Mouse (Mus musculus): ENCODE measurements around the gene Peli1. TPM values are rescaled to one million over a fixed set of nuclear protein-coding genes. Genes with fewer than 3 reads are reported as not detected.
"Not testable (repeated sequence)": the region's sequence is repeated elsewhere in the genome, so short reads cannot be mapped to it uniquely, and the experiment has no call there.

The Peli1 gene
- polyA plus RNA-seq, 1 experiment from 2014 or later = 24.6 TPM

DNA sequence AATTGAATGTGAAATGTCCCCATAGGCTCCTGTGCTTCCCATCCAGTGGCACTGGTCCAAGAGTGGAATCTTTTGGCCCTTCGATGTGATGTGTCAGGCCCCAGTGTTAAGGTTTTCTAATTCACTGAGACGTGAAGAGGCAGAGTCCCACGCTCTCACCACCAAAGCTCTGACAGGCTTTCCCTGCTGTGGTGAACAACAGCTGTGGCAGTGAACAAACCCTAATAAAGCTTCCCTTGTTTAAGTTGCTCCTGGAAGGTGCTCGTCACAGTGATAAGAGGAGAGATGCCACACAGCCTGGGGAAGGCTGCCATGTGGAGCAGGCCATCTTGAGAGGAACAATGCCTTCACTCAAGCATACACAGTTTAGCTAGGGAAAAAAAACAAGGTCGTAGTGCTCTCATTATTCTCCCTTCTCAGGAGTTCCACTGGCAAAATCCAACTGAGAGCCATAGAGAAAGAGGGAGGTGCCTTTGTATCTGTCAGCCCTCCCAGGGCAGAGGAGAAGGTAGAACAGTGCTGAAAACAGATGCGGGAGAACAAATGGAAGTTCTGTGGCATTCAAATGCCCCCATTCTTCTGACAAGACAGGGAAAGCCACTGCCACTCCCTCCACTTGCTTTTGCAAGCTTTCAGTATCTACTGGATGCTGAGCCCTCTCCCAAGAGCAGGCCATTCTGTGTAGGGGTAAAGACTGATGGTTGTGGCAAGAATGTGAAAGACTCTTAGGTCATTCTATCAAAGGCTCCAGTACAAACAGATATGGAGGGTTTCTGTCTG is 77.9 kb downstream of the Peli1 start:
- Histone ChIP-seq H3K4me1 (ENCODE audit: control insufficient read depth, insufficient read depth, low read length) (0 out of 2 replicates have a peak, but pooled peaks cover 4% of the 10 kb centered on the region), H3K36me3 (ENCODE audit: control insufficient read depth, insufficient read depth) (no peaks in the 10 kb centered on the region), H3K27me3 (ENCODE audit: control insufficient read depth, insufficient read depth, low read length) (no peaks in the 10 kb centered on the region), H3K4me3 (ENCODE audit: low read length) (no peak overlapping the region), H3K9ac (ENCODE audit: low read length) (no peak overlapping the region), H3K27ac (ENCODE audit: low read length) (no peak overlapping the region), H3K9me3 (replicated peaks; ENCODE audit: control insufficient read depth, low read length) (peaks cover 13% of the 10 kb centered on the region), H3K4me2 (ENCODE audit: low read depth, low read length) (no peak overlapping the region)
- 59% methylated on average over 6 of the region's 6 CpGs for WGBS
- ATAC-seq (replicated peaks; ENCODE audit: extremely low read depth, insufficient read depth, low FRiP score) = no peak

DNA sequence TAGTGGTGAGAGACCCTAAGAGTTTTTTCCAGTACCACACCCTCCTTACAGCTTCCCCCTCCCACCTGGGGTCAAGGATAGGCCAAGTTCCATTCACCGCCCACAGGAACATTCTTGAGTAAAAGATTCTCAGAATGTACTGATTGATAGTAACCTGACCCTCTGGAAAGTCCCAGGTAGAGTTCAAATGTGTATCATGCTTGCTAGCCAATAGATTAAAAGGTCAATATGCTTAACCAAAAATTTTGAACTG is 78.4 kb downstream of the Peli1 start:
- not testable (repeated sequence) for ATAC-seq (replicated peaks; ENCODE audit: extremely low read depth, insufficient read depth, low FRiP score); H3K4me1 ChIP-seq (ENCODE audit: control insufficient read depth, insufficient read depth, low read length); H3K9ac ChIP-seq (ENCODE audit: low read length); H3K4me2 ChIP-seq (ENCODE audit: low read depth, low read length); H3K27ac ChIP-seq (ENCODE audit: low read length); H3K36me3 ChIP-seq (ENCODE audit: control insufficient read depth, insufficient read depth); H3K27me3 ChIP-seq (ENCODE audit: control insufficient read depth, insufficient read depth, low read length); H3K4me3 ChIP-seq (ENCODE audit: low read length)
- 57% methylated on average over 1 of the region's 1 CpGs for WGBS
- peaks cover 13% of the 10 kb centered on the region for H3K9me3 ChIP-seq (replicated peaks; ENCODE audit: control insufficient read depth, low read length)

DNA sequence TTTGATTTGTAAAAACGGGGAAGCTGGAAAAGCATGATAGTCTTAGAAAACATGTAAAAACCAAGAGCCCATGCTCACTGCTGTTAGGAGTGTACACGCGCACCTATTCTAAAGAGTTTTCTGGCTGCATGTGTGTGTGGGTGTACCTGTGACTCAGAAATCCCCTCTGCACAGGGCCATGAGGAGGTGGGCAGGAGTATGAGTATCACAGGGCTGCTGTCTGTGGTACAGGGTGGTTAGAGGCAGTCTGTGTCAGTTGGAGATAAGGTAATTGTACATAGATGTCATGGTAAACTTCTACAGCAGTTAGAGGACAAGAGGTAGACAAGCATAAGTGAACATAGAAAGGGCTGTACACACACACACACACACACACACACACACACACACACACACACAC is 81.2 kb downstream of the Peli1 start:
- no peak overlapping the region for H3K4me3 ChIP-seq (ENCODE audit: low read length)
- WGBS = 87% methylated on average over 3 of the region's 3 CpGs
- H3K9me3 ChIP-seq (replicated peaks; ENCODE audit: control insufficient read depth, low read length) = peaks cover 13% of the 10 kb centered on the region
- ATAC-seq (replicated peaks; ENCODE audit: extremely low read depth, insufficient read depth, low FRiP score) = no peak
- no peak overlapping the region for H3K4me2 ChIP-seq (ENCODE audit: low read depth, low read length)
- no peak overlapping the region for H3K9ac ChIP-seq (ENCODE audit: low read length)
- no peaks in the 10 kb centered on the region for H3K36me3 ChIP-seq (ENCODE audit: control insufficient read depth, insufficient read depth)
- H3K4me1 ChIP-seq (ENCODE audit: control insufficient read depth, insufficient read depth, low read length) = no peaks in the 10 kb centered on the region
- H3K27me3 ChIP-seq (ENCODE audit: control insufficient read depth, insufficient read depth, low read length) = no peaks in the 10 kb centered on the region
- no peak overlapping the region for H3K27ac ChIP-seq (ENCODE audit: low read length)

DNA sequence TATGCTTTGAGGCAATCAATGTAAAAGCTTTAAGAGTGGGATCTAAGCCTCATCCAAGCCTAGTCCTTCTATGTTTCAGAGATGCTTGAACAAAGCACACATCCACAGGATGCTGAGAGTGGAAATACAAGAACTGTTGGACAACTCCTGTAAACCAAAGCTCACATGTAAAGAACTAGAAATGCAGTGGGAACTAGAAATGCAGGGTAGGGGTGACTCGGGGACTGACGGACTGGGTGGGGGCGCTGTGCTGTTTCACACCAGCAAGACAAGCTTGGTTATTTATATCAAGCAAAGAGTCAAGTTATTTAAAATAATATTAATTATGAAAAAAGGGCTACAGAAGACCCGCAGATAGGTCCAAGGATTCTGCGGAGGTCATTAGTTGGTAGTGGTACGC is 82.8 kb downstream of the Peli1 start:
- peaks cover 13% of the 10 kb centered on the region for H3K9me3 ChIP-seq (replicated peaks; ENCODE audit: control insufficient read depth, low read length)
- ATAC-seq (replicated peaks; ENCODE audit: extremely low read depth, insufficient read depth, low FRiP score) = no peak
- H3K27me3 ChIP-seq (ENCODE audit: control insufficient read depth, insufficient read depth, low read length) = no peaks in the 10 kb centered on the region
- no peaks in the 10 kb centered on the region for H3K4me1 ChIP-seq (ENCODE audit: control insufficient read depth, insufficient read depth, low read length)
- H3K4me3 ChIP-seq (ENCODE audit: low read length) = no peak overlapping the region
- WGBS = 90% methylated on average over 6 of the region's 6 CpGs
- H3K27ac ChIP-seq (ENCODE audit: low read length) = no peak overlapping the region
- H3K36me3 ChIP-seq (ENCODE audit: control insufficient read depth, insufficient read depth) = no peaks in the 10 kb centered on the region
- H3K9ac ChIP-seq (ENCODE audit: low read length) = no peak overlapping the region
- H3K4me2 ChIP-seq (ENCODE audit: low read depth, low read length) = no peak overlapping the region

DNA sequence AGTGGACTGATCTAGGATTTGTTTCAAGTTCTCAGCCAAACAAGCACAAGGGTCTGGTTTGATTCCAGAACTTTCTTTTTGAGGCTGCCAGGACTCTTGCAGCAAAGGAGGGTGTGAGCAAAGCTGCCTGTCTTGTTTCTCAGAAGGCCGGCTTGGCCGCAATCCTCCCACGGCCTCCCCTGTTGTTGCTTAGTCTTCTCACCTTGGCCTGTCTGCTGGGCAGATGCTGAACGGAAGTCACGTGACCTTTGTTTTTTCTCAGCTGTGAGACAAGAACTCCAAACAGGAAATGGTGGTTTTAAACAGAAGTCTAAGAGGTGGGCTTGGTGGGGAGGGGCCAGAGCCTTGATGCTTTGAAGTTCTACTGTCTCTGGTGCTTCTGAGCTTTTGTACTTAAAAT is 83.3 kb downstream of the Peli1 start:
- H3K36me3 ChIP-seq (ENCODE audit: control insufficient read depth, insufficient read depth) = no peaks in the 10 kb centered on the region
- H3K27me3 ChIP-seq (ENCODE audit: control insufficient read depth, insufficient read depth, low read length) = no peaks in the 10 kb centered on the region
- peak; percentile 57 for ATAC-seq (replicated peaks; ENCODE audit: extremely low read depth, insufficient read depth, low FRiP score)
- H3K4me1 ChIP-seq (ENCODE audit: control insufficient read depth, insufficient read depth, low read length) = no peaks in the 10 kb centered on the region
- peaks cover 8% of the 10 kb centered on the region for H3K9me3 ChIP-seq (replicated peaks; ENCODE audit: control insufficient read depth, low read length)
- H3K27ac ChIP-seq (ENCODE audit: low read length) = peak overlapping the region; percentile 4; the same call in 1 of the 2 replicates
- H3K9ac ChIP-seq (ENCODE audit: low read length) = no peak overlapping the region
- H3K4me3 ChIP-seq (ENCODE audit: low read length) = no peak overlapping the region
- peak overlapping the region; percentile 16; the same call in 1 of the 2 replicates for H3K4me2 ChIP-seq (ENCODE audit: low read depth, low read length)
- 34% methylated on average over 5 of the region's 5 CpGs for WGBS

DNA sequence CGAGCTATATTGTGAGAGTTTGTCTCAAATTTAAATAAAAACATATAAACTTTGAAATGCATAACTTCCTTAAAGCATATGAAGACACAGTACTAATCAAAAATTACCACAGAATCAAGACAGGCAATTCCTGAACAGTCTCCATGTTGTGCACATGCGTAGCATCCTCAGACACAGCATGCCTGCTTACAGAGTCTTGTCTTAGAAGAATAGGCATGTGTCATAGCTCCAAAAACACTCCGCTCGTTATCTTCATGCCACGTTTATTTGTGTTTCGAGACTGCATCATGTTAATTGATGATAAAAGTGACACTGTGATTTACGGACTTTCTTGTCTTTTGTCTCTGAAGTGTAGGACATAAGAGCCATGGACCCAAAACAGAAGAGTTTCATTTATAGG is 84.0 kb downstream of the Peli1 start:
- H3K27ac ChIP-seq (ENCODE audit: low read length) = no peak overlapping the region
- no peaks in the 10 kb centered on the region for H3K4me1 ChIP-seq (ENCODE audit: control insufficient read depth, insufficient read depth, low read length)
- H3K4me2 ChIP-seq (ENCODE audit: low read depth, low read length) = no peak overlapping the region
- peaks cover 2% of the 10 kb centered on the region for H3K9me3 ChIP-seq (replicated peaks; ENCODE audit: control insufficient read depth, low read length)
- H3K27me3 ChIP-seq (ENCODE audit: control insufficient read depth, insufficient read depth, low read length) = no peaks in the 10 kb centered on the region
- no peaks in the 10 kb centered on the region for H3K36me3 ChIP-seq (ENCODE audit: control insufficient read depth, insufficient read depth)
- H3K4me3 ChIP-seq (ENCODE audit: low read length) = no peak overlapping the region
- no peak for ATAC-seq (replicated peaks; ENCODE audit: extremely low read depth, insufficient read depth, low FRiP score)
- 66% methylated on average over 7 of the region's 7 CpGs for WGBS
- no peak overlapping the region for H3K9ac ChIP-seq (ENCODE audit: low read length)

DNA sequence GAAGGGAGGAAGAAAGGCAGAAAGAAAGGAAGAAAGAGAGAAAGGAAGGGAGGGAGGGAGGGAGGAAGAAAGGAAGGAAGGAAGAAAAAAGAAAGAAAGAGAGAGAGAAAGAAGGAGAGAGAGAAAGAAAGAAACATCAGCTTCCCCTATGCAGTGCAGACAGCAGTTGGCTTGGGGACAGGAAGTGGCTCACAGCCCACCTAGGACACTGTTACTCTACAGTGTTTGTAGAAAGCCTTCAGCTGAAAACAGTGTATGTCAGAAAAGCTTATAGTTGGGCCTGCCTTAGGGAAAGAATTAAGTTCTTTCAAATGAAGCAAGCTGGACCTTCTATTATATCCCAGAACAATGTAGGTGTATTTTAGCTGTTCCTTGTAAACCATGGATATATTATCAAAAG is 85.4 kb downstream of the Peli1 start:
- H3K9ac ChIP-seq (ENCODE audit: low read length) = no peak overlapping the region
- no peak overlapping the region for H3K4me3 ChIP-seq (ENCODE audit: low read length)
- H3K9me3 ChIP-seq (replicated peaks; ENCODE audit: control insufficient read depth, low read length) = no peaks in the 10 kb centered on the region
- no peak overlapping the region for H3K4me2 ChIP-seq (ENCODE audit: low read depth, low read length)
- no peaks in the 10 kb centered on the region for H3K27me3 ChIP-seq (ENCODE audit: control insufficient read depth, insufficient read depth, low read length)
- H3K4me1 ChIP-seq (ENCODE audit: control insufficient read depth, insufficient read depth, low read length) = no peaks in the 10 kb centered on the region
- no peak for ATAC-seq (replicated peaks; ENCODE audit: extremely low read depth, insufficient read depth, low FRiP score)
- H3K27ac ChIP-seq (ENCODE audit: low read length) = no peak overlapping the region
- no peaks in the 10 kb centered on the region for H3K36me3 ChIP-seq (ENCODE audit: control insufficient read depth, insufficient read depth)

DNA sequence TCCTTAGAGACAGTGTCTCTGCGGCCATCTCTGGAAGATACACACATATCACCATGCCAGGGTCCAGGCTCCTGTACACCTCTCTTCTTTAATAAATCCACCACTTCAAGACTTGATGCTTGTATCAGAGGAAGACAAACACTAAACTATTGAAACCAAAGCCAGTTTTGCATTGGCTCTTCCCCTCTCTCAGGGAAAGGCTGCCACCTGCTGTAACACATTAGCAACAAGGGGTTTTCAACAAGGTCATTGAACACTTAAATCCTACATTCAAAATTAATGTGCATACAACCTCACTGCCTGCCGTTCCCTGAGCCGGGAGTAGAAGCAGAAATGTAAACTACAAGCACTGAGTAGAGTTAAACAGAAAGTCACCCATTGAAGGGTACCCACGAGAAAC is 87.3 kb downstream of the Peli1 start:
- no peaks in the 10 kb centered on the region for H3K27me3 ChIP-seq (ENCODE audit: control insufficient read depth, insufficient read depth, low read length)
- no peak overlapping the region for H3K4me3 ChIP-seq (ENCODE audit: low read length)
- no peak for ATAC-seq (replicated peaks; ENCODE audit: extremely low read depth, insufficient read depth, low FRiP score)
- no peaks in the 10 kb centered on the region for H3K9me3 ChIP-seq (replicated peaks; ENCODE audit: control insufficient read depth, low read length)
- H3K9ac ChIP-seq (ENCODE audit: low read length) = no peak overlapping the region
- H3K4me2 ChIP-seq (ENCODE audit: low read depth, low read length) = no peak overlapping the region
- H3K27ac ChIP-seq (ENCODE audit: low read length) = no peak overlapping the region
- no peaks in the 10 kb centered on the region for H3K4me1 ChIP-seq (ENCODE audit: control insufficient read depth, insufficient read depth, low read length)
- no peaks in the 10 kb centered on the region for H3K36me3 ChIP-seq (ENCODE audit: control insufficient read depth, insufficient read depth)
- WGBS = 45% methylated on average over 4 of the region's 4 CpGs

DNA sequence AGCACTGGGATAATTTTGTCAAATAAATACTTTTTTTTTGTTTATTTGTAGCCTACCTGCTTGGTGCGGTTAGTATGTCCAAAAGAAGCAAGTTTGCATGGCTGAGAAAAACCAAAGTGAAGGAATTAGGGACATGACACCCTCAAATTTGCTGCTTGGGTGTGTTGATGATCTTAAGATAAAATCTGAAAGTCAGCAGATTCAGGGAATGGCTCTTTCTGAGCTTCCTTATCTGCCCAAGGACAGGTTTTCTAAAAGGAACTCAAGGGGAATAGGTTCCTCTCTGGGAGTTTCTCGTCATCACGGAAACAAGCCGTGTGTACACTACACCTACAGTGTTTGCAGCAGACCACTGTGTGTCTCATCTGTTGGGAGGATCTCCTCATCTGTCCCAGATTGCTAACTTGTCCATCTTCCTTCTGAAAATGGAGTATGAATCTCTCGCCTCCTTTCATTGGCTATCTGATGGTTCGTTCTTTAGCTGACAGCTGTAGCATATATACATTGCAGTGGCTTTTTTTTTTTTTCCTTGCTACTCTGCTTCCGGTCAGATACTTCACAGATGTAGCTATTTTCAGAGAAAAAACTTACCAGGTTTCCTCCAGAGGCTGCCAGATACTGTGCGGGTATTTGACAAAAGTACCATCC is 88.0 kb downstream of the Peli1 start:
- ATAC-seq (replicated peaks; ENCODE audit: extremely low read depth, insufficient read depth, low FRiP score) = no peak
- Histone ChIP-seq H3K36me3 (ENCODE audit: control insufficient read depth, insufficient read depth) (no peaks in the 10 kb centered on the region), H3K9ac (ENCODE audit: low read length) (no peak overlapping the region), H3K4me2 (ENCODE audit: low read depth, low read length) (no peak overlapping the region), H3K27me3 (ENCODE audit: control insufficient read depth, insufficient read depth, low read length) (no peaks in the 10 kb centered on the region), H3K4me3 (ENCODE audit: low read length) (no peak overlapping the region), H3K27ac (ENCODE audit: low read length) (no peak overlapping the region), H3K9me3 (replicated peaks; ENCODE audit: control insufficient read depth, low read length) (no peaks in the 10 kb centered on the region), H3K4me1 (ENCODE audit: control insufficient read depth, insufficient read depth, low read length) (no peaks in the 10 kb centered on the region)
- 70% methylated on average over 8 of the region's 8 CpGs for WGBS

Data from heart, embryonic 16.5 days (tissue).